ENCODE assay signal across 18 mouse cellular contexts in genomic region chr6:99045845-99046788, GRCm38 (mm10).
"Had no signal": no experiment of that assay in that cellular context is flagged by ENCODE, and none has a peak within 500 bp of the region (broad histone marks: within the 10 kb centered on the region; RNA-seq: fewer than 3 reads in every experiment).

No protein-coding gene starts in this region.

- H3K4me3 ChIP-seq: left cerebral cortex, adult 2 months; lung, embryonic 15.5 days; midbrain, embryonic 15.5 days; neural tube, embryonic 12.5 days; neural tube, embryonic 15.5 days had no signal

- H3K4me2 ChIP-seq: lung, embryonic 15.5 days; midbrain, embryonic 11.5 days; midbrain, embryonic 15.5 days; neural tube, embryonic 12.5 days; neural tube, embryonic 15.5 days had no signal

- H3K9ac ChIP-seq: liver, embryonic 14.5 days; lung, embryonic 15.5 days; midbrain, embryonic 15.5 days; neural tube, embryonic 12.5 days; neural tube, embryonic 15.5 days had no signal

- ATAC-seq: midbrain, embryonic 15.5 days had no signal

- H3K36me3 ChIP-seq: lung, embryonic 15.5 days; midbrain, embryonic 15.5 days; neural tube, embryonic 12.5 days; neural tube, embryonic 15.5 days had no signal

- H3K27ac ChIP-seq: left cerebral cortex, adult 2 months; liver, embryonic 14.5 days; lung, embryonic 15.5 days; midbrain, embryonic 15.5 days; neural tube, embryonic 12.5 days; neural tube, embryonic 15.5 days had no signal

- H3K9me3 ChIP-seq: lung, embryonic 15.5 days; midbrain, embryonic 15.5 days; neural tube, embryonic 12.5 days; neural tube, embryonic 15.5 days had no signal

- H3K4me1 ChIP-seq: midbrain, embryonic 15.5 days; neural tube, embryonic 15.5 days had no signal

- DNase-seq: kidney, postnatal 10 days; kidney, postnatal 36 days; layer of hippocampus, postnatal 36 days; lung, adult 18-20 months; lung, postnatal 10 days; lung, postnatal 4 days; right cerebral cortex, adult 18-20 months; right cerebral cortex, postnatal 25 days; spleen, adult 18-20 months; thymus, adult 18-20 months; thymus, postnatal 36 days had no signal

- H3K27me3 ChIP-seq: lung, embryonic 15.5 days; midbrain, embryonic 15.5 days; neural tube, embryonic 12.5 days; neural tube, embryonic 15.5 days had no signal
